Mouse (Mus musculus): ENCODE results near the gene Hacd4. TPM values are rescaled to one million over a fixed set of nuclear protein-coding genes. Genes with fewer than 3 reads are reported as not detected.

The Hacd4 gene
- polyA plus RNA-seq, 1 experiment: 1.7 TPM

DNA sequence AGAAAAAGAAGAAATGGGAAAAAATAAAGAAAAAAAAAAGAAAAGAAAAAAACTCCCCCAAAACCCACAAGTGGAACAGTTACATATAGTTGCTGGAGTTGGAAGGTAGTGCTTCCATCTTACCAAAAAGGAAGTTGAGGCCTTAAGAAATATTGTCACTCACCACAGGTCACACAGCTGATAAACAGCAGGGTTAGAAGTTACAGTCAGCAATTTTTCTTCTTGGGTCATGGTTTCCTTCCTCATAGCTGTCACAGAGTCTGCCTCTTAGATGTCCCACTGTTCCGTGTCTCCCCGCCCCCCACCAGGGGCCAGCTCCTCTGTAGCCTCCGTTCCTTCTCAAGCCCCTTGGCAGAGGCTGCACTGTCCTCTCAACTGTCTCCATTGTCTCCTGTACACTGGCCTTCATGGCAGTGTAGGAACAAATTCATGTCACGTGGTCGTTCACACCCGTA is 968 bp upstream of the Hacd4 start:
- TF ChIP-seq MYOG (IDR thresholded peaks at IDR 0.05; ENCODE audit: control insufficient read depth, extremely low read depth, insufficient read length) (no peak), CEBPB (IDR thresholded peaks at IDR 0.05; ENCODE audit: low read depth) (no peak), MYOD1 (IDR thresholded peaks at IDR 0.05; ENCODE audit: control insufficient read depth, insufficient read length, low read depth) (no peak), MAX (IDR thresholded peaks at IDR 0.05) (no peak), CTCF (IDR thresholded peaks at IDR 0.05; ENCODE audit: control insufficient read depth, insufficient read depth, insufficient read length) (no peak), FOSL1 (IDR thresholded peaks at IDR 0.05; ENCODE audit: insufficient read depth, low read length, poor library complexity, severe bottlenecking) (no peak), USF1 (IDR thresholded peaks at IDR 0.05; ENCODE audit: low read depth) (no peak)
- no peaks in the 10 kb centered on the region for H3K36me3 ChIP-seq (ENCODE audit: control insufficient read depth, insufficient read depth)
- no peak overlapping the region for H3ac ChIP-seq (ENCODE audit: control insufficient read depth, insufficient read length, low read depth)
- H3K27me3 ChIP-seq (ENCODE audit: control insufficient read depth, insufficient read depth, insufficient read length): no peaks in the 10 kb centered on the region
- H3K79me3 ChIP-seq (ENCODE audit: low read depth): no peaks in the 10 kb centered on the region
- H3K4me3 ChIP-seq (ENCODE audit: insufficient read depth, poor library complexity, severe bottlenecking): no peak overlapping the region
- no peaks in the 10 kb centered on the region for H3K79me2 ChIP-seq (ENCODE audit: control insufficient read depth, insufficient read depth)

DNA sequence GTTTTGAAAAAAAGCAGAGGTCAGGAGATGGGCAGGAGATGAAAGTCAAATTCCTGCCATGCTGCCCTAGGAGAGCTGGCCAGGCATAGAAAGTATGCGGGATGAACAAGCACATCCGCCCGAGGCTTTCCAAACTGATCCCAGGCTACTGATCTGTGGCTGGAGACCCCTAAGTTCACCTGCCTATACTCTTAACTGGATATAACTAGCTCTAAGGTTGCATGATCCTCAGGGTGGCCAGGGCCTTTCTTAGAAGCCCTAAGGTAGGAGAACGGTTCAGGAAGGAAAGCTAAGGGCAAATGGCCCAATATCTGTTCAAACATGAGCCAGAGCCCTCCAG is 232 bp upstream of the Hacd4 start:
- no peak overlapping the region for H3K4me3 ChIP-seq (ENCODE audit: insufficient read depth, poor library complexity, severe bottlenecking)
- no peaks in the 10 kb centered on the region for H3K79me3 ChIP-seq (ENCODE audit: low read depth)
- no peak for TF ChIP-seq CEBPB (IDR thresholded peaks at IDR 0.05; ENCODE audit: low read depth)
- no peak overlapping the region for H3ac ChIP-seq (ENCODE audit: control insufficient read depth, insufficient read length, low read depth)
- H3K36me3 ChIP-seq (ENCODE audit: control insufficient read depth, insufficient read depth): no peaks in the 10 kb centered on the region
- no peaks in the 10 kb centered on the region for H3K79me2 ChIP-seq (ENCODE audit: control insufficient read depth, insufficient read depth)
- H3K27me3 ChIP-seq (ENCODE audit: control insufficient read depth, insufficient read depth, insufficient read length): no peaks in the 10 kb centered on the region

DNA sequence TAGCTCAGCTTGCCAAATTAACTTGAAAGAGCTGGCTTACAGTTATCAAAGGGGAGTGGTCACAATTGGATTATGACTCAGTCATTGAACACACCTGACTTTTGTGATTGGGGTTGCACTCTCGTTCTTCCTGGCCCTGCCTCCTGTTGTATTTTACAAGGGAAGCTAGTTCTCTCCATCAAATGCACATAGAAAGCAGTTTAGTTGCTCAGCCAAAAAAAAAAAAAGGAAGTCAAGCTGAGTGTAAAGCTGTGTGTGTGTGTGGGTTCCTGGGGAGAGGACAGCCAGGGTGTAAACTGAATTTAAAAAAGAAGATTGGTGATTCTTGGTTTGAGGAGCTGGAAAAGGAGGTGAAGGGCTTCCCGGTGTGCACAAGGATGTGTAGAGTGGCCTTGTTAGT is 811 bp downstream of the Hacd4 start:
- Histone ChIP-seq H3K36me3 (ENCODE audit: control insufficient read depth, insufficient read depth) (no peaks in the 10 kb centered on the region), H3K27me3 (ENCODE audit: control insufficient read depth, insufficient read depth, insufficient read length) (no peaks in the 10 kb centered on the region), H3K79me2 (ENCODE audit: control insufficient read depth, insufficient read depth) (no peaks in the 10 kb centered on the region), H3K79me3 (ENCODE audit: low read depth) (no peaks in the 10 kb centered on the region), H3ac (ENCODE audit: control insufficient read depth, insufficient read length, low read depth) (no peak overlapping the region), H3K4me3 (ENCODE audit: insufficient read depth, poor library complexity, severe bottlenecking) (no peak overlapping the region)
- TF ChIP-seq CTCF (IDR thresholded peaks at IDR 0.05; ENCODE audit: control insufficient read depth, insufficient read depth, insufficient read length): no peak
- no peak for TF ChIP-seq MAX (IDR thresholded peaks at IDR 0.05)
- TF ChIP-seq MYOG (IDR thresholded peaks at IDR 0.05; ENCODE audit: control insufficient read depth, extremely low read depth, insufficient read length): no peak
- TF ChIP-seq CEBPB (IDR thresholded peaks at IDR 0.05; ENCODE audit: low read depth): no peak
- no peak for TF ChIP-seq USF1 (IDR thresholded peaks at IDR 0.05; ENCODE audit: low read depth)
- TF ChIP-seq FOSL1 (IDR thresholded peaks at IDR 0.05; ENCODE audit: insufficient read depth, low read length, poor library complexity, severe bottlenecking): no peak
- no peak for TF ChIP-seq MYOD1 (IDR thresholded peaks at IDR 0.05; ENCODE audit: control insufficient read depth, insufficient read length, low read depth)

DNA sequence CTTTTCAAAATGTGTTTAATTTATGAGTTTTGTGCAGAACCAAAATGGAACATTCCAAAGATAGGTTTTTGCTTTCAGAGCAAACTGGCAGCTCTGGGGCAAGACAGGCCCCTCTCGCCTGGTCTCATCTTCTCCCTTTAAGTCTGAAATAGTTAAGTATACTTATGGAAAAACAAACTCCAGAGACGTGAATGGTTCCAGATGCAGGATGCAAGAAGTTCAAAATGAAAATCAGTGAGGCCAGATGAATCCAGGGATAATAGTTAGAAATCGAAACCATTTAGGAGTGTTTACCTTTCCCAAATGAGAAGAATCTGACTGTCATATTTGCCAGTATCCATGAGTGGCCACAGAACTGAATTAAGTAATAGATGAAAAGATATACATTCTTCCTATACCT is 1.6 kb downstream of the Hacd4 start:
- TF ChIP-seq MYOG (IDR thresholded peaks at IDR 0.05; ENCODE audit: control insufficient read depth, extremely low read depth, insufficient read length): no peak
- TF ChIP-seq FOSL1 (IDR thresholded peaks at IDR 0.05; ENCODE audit: insufficient read depth, low read length, poor library complexity, severe bottlenecking): no peak
- TF ChIP-seq CTCF (IDR thresholded peaks at IDR 0.05; ENCODE audit: control insufficient read depth, insufficient read depth, insufficient read length): no peak
- no peak for TF ChIP-seq USF1 (IDR thresholded peaks at IDR 0.05; ENCODE audit: low read depth)
- no peak for TF ChIP-seq CEBPB (IDR thresholded peaks at IDR 0.05; ENCODE audit: low read depth)
- no peak for TF ChIP-seq MYOD1 (IDR thresholded peaks at IDR 0.05; ENCODE audit: control insufficient read depth, insufficient read length, low read depth)
- TF ChIP-seq MAX (IDR thresholded peaks at IDR 0.05): no peak
- Histone ChIP-seq H3K79me3 (ENCODE audit: low read depth) (no peaks in the 10 kb centered on the region), H3K4me3 (ENCODE audit: insufficient read depth, poor library complexity, severe bottlenecking) (no peak overlapping the region), H3K27me3 (ENCODE audit: control insufficient read depth, insufficient read depth, insufficient read length) (no peaks in the 10 kb centered on the region), H3K36me3 (ENCODE audit: control insufficient read depth, insufficient read depth) (no peaks in the 10 kb centered on the region), H3ac (ENCODE audit: control insufficient read depth, insufficient read length, low read depth) (no peak overlapping the region), H3K79me2 (ENCODE audit: control insufficient read depth, insufficient read depth) (no peaks in the 10 kb centered on the region)

DNA sequence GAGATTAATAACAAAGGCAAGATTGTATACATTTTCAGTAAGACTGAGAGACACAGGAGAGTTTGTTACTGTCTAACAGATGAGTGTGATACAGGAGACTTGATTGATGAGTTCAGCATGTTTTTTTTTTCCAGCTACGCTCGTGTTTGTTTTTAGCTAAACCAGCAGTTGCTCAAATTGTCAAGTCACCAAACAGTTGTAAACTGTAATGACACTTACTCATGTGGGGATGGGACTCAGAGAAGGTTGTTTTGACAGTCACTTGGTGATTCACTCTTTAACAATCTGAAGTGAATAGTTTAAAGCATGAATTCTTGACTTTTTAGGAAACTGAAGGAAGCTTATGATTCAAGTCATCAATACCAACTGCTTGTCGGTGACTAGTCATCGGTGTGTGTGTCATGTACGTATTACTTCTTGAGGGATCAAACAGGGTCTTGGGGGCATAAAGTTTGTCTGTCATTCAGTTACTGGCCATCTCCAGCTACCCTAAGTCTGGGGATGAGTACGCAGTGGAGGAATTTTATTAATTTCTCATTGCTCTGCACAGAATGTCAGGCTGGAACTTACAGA is 2.0 kb downstream of the Hacd4 start:
- Histone ChIP-seq H3K4me3 (ENCODE audit: insufficient read depth, poor library complexity, severe bottlenecking) (no peak overlapping the region), H3K27me3 (ENCODE audit: control insufficient read depth, insufficient read depth, insufficient read length) (no peaks in the 10 kb centered on the region), H3ac (ENCODE audit: control insufficient read depth, insufficient read length, low read depth) (no peak overlapping the region), H3K79me2 (ENCODE audit: control insufficient read depth, insufficient read depth) (no peaks in the 10 kb centered on the region), H3K79me3 (ENCODE audit: low read depth) (no peaks in the 10 kb centered on the region), H3K36me3 (ENCODE audit: control insufficient read depth, insufficient read depth) (no peaks in the 10 kb centered on the region)
- TF ChIP-seq CTCF (IDR thresholded peaks at IDR 0.05; ENCODE audit: control insufficient read depth, insufficient read depth, insufficient read length): no peak
- TF ChIP-seq MAX (IDR thresholded peaks at IDR 0.05): peak; percentile 57

DNA sequence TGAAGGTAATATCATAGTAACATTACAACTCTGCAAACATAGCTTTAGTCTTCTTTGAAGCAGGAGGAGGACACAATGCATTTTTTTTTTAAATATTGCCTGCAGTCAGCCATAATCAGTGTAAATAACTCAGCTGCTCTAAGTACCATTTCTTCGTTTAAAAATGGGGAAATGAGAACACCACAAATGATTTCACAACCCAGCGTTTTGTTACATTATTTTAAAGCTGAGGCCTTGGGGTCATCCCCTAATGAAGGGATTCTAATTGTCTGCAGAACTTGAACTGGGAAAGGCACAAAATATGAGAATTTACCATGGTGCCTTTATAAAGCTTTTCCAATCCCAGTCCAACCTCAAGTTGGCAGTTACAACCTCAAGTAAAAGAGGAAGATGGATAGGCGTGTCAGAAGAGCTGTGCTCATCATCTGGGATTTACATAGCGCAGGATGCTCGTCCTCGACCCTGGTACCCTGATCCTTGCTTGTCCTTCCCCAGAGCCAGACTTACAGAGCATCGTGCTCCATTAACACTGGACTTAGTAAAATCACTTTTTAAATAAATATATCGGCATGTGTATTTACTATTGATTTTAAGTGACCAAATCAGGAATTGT is 6.2 kb downstream of the Hacd4 start:
- Histone ChIP-seq H3K27me3 (ENCODE audit: control insufficient read depth, insufficient read depth, insufficient read length) (no peaks in the 10 kb centered on the region), H3K79me2 (ENCODE audit: control insufficient read depth, insufficient read depth) (no peaks in the 10 kb centered on the region), H3K79me3 (ENCODE audit: low read depth) (no peaks in the 10 kb centered on the region), H3K36me3 (ENCODE audit: control insufficient read depth, insufficient read depth) (no peaks in the 10 kb centered on the region), H3K4me3 (ENCODE audit: insufficient read depth, poor library complexity, severe bottlenecking) (no peak overlapping the region), H3ac (ENCODE audit: control insufficient read depth, insufficient read length, low read depth) (no peak overlapping the region)
- TF ChIP-seq USF1 (IDR thresholded peaks at IDR 0.05; ENCODE audit: low read depth) (no peak), FOSL1 (IDR thresholded peaks at IDR 0.05; ENCODE audit: insufficient read depth, low read length, poor library complexity, severe bottlenecking) (no peak), MYOG (IDR thresholded peaks at IDR 0.05; ENCODE audit: control insufficient read depth, extremely low read depth, insufficient read length) (no peak), MAX (IDR thresholded peaks at IDR 0.05) (no peak), MYOD1 (IDR thresholded peaks at IDR 0.05; ENCODE audit: control insufficient read depth, insufficient read length, low read depth) (no peak), CTCF (IDR thresholded peaks at IDR 0.05; ENCODE audit: control insufficient read depth, insufficient read depth, insufficient read length) (no peak)

Data from C2C12 (cell line).